Mouse (Mus musculus) layer of hippocampus, postnatal 36 days (tissue): ENCODE results near the gene Oas2. TPM values are rescaled to one million over a fixed set of nuclear protein-coding genes. Genes with fewer than 3 reads are reported as not detected.
"Not testable (repeated sequence)": the region's sequence is repeated elsewhere in the genome, so short reads cannot be mapped to it uniquely, and the experiment has no call there.

Source experiments
- DNase-seq, 2 experiments: peaks; one replicate each; pipeline ENCODE4 v3.0.0; 2022
- total RNA-seq, 2 experiments: library from RNA; stranded (reverse); gene quantifications; 2 replicates each; pipeline ENCODE4 v1.2.3; 2021

Oas2 gene
- total RNA-seq: under 1 TPM in 1 of 2 experiments, not detected in 1; 0.30 TPM

DNA sequence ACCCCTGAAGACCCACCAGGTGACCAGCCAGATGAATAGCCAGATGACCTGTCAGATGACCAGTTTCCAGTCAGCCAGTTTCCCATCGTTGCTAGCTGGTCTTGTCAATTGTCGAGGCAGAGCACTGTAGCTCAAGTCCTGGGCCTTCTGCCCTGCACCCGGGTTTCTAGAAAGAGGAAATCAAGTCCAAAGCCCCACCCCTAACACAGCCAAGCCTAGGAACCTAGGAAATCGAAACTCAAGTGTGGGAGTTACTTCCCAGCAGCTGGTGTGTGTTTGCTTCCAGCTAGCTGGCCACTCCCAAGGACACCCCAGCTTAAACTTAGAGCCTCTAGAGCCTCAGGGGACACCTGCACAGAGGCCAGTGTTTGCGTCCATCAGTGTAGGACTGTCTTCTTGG lies at the start of gene Oas2:
Gene Oas2 (minus strand): TSS at position 166 of the 400 bp plus-strand sequence.
- DNase-seq: no peak

DNA sequence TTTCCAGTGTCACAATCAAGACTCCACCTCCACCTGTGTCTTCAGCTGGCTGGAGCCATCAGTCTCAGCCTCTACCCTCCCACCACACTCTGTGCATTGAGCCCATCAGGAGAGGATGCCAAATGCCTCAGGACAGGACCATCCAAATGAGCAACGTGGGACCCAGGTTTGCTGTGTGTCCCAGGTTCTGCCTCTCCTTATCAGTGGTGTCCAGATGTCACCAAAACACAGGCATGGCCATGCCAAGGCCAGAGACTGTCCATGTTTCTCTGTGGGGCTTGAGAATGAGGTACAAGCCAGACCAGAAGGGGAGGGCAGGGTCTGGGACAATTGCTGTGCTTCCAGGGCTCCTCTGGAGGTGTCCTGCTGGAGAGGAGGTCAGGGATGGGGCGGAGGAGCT lies 49.3 kb upstream of the Oas2 start:
- not testable (repeated sequence) for DNase-seq

DNA sequence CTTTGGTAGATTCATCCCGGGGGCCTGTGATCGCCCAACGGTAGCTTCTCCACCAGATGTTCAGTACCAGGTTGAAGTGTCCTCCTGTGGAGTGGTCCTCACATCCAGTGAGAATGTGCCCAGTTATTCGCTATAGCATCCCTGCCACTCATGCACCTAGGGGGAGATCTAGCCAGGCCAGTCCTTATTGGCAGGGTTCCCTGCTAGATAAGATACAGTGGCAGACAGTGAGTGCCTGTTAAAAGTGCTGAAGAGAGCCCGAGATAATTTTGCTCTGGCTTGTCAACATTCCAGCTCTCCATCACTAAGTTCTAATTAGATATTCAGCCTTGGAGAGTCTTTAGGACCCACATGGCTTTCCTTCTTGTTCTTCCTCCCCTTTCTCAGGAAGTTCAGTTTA lies 48.5 kb upstream of the Oas2 start:
- DNase-seq: not testable (repeated sequence)

DNA sequence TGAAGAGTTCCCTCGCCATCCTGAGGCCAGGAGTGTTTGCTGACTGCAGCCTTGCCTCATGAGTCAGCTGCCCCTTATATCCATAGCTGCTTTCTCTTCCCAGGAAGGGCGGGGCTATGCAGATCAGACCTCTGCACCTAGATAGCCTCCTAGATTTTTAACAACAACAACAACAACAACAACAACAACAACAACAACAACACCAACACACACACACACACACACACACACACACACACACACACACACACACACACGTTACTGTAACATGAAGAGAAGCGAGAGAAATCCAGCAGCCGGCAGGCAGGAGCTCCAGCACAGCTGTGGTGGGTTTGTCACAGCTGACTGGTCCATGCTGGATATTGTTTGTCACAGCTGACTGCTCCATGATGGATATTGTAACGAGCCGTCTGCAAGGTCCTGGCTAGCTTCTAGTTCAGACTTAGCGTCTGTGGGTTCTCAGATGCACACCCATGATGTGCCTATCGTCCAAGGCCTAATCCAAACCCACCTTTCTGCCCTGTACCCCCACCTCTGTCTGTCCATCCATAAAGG lies 45.9 kb upstream of the Oas2 start, which contains the start of gene Oas1e:
Gene Oas1e (minus strand): TSS at position 51 of the 555 bp plus-strand sequence.
- not testable (repeated sequence) for DNase-seq

DNA sequence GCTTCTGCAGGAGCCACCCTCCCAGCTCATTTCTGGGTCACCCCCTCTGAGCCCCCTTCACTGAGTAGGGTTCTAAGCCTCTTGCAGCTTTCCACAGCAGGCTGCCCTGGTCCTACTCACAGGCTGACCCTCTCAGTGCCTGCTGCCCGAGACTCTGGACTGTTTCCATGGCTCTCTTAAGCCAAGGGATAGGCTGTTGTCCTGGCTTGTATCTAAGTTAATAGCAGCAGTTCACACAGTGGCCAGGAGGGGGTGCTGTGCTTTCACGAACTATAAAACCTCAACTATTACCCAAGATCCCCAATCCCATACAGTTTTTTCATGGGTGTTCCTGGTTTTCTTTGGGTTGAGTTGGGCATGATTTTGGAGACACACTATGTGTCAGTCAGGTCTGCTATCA lies 43.4 kb upstream of the Oas2 start:
- DNase-seq: peak in 1 of 2 experiments; percentile 26

- no peak for DNase-seq
Measured at GRCm38 (mm10) chr5:120787042-120787441, 37.4 kb upstream of the Oas2 start.

DNA sequence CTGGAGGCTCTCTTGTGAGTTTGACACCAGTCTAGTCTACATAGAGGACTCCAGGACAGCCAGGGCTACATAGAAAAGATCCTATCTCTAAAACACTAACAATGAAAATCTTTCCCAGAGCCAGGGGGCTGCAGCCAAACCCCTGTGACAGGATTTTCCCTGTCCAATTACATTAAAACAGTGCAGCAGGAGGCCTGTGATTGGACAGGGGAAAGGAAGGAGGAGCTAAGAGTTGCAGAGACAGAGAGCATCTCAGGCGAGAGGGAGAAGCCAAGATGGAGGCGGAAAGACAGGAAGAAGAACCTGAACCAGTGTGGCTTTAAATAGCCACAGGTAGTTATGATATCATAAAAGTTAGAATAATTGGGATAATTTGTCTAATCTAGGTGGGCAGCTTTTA lies 32.8 kb upstream of the Oas2 start:
- no peak for DNase-seq

DNA sequence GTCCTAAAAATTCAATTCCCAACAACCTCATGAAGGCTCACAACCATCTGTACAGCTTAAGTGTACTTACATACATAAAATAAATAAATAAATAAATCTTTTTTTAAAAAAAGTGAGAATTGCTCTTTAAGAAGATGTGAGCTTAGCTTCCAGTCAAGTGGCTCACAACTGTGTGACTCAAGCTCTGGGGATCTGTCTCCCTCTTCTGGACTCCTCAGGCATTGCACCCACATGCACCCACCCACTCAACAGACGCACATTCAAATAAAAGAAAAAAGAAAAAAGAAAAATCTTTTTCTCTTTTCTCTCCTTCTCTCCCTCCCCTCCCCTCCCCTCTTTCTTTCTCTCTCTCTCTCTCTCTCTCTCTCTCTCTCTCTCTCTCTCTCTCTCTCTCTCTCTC lies 32.0 kb upstream of the Oas2 start:
- no peak for DNase-seq

GRCm38 (mm10) chr5:120779922-120780321 lies 30.3 kb upstream of the Oas2 start:
- no peak for DNase-seq

- no peak for DNase-seq
Measured at GRCm38 (mm10) chr5:120778941-120779340, 29.3 kb upstream of the Oas2 start.

GRCm38 (mm10) chr5:120777478-120777877 lies 27.8 kb upstream of the Oas2 start, which contains the start of gene Oas3:
Gene Oas3 (minus strand): TSS chr5:120777661.
- no peak for DNase-seq

DNA sequence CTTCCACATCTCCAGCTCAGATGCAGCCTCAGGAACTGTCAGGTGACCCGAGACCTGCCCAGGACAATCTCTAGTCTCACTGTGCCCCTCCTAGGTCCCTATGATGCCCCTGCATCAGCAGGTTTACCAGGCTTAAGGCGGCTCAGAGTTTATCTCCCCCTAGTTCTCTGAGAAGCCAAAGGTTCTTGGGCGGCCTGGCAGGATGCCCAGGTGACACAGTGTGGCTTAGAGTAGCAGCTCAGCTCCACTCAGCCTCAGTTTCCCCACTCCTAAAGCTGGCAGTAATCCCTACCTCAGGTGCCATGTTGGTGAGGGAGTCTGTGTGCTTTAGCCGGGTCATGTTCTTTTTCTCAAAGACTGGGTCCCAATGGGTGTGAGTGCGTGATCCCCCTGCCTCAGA lies 27.1 kb upstream of the Oas2 start:
- no peak for DNase-seq

GRCm38 (mm10) chr5:120775287-120775985 lies 25.8 kb upstream of the Oas2 start:
- DNase-seq: no peak

DNA sequence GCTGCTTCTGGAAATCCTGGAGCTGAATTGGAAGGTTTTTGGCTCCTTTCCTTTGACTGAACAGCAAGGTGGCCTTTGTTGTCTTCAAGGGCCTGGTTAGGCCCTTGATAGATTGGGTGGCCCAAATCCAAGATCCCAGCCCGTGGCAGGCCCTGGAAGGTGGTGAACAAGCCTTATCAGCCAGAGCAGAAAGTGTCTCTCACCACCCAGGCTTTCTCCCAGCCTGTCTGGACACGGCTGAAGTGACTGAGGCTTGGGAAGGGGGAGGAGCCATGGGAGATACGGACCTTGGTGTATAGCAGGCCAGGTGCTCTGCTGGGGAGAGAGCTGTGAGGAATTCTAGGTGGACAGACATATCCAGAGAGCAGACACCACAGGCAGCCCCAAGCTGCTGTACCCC lies 19.7 kb upstream of the Oas2 start:
- no peak for DNase-seq

DNA sequence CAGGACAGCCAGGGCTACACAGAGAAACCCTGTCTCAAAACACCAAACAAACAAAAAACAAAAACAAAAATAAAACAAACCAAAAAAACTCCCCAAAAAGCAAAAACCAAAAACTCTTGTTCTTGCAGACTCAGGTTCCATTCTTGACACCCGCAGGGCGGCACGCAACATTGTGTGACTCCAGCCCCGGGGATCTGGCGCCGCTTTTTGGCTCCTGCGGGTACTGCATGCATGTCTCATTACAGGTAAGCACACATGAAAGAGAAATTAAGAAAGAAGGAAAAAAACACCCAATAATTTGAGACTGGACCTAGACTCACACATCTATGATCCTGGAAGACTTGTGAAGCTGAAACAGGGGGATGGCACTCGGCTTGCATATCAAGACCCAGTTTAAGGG lies 15.4 kb upstream of the Oas2 start:
- DNase-seq: no peak

DNA sequence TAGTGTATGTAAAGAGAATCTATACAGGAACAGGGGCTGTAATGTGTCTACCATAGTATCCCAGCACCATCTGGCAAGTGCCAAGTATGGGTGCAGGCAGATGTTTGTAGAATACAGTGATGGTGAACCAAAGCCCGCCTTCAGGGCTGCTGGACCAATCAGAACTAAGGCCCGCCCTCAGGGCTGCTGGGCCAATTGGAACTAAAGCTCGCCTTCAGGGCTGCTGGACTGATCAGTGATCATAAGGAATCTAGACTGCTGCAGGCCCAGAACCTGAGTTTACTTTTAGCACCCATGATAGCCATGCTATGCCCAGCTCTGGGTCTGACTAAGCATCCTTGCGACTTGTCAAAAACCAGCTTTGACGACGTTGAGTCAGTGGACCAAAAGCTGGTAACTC lies 12.2 kb upstream of the Oas2 start:
- no peak for DNase-seq

GRCm38 (mm10) chr5:120754215-120754614 lies 4.6 kb upstream of the Oas2 start:
- no peak for DNase-seq

DNA sequence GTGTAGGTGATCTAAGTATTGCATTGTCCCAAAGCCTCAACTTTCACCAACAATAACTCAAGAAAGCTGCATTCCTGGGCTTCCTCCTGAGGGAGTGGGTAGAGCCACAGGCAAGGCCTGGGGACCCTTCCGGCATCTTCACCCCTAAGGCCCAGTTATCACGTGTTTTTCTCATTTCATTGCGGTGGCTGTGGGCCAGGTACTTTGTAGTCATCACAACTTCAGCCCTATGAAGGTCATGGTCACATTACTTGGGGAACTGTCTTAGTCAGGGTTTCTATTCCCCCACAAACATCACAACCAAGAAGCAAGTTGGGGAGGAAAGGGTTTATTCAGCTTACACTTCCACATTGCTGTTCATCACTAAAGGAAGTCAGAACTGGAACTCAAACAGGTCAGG lies 3.1 kb upstream of the Oas2 start:
- no peak for DNase-seq

DNA sequence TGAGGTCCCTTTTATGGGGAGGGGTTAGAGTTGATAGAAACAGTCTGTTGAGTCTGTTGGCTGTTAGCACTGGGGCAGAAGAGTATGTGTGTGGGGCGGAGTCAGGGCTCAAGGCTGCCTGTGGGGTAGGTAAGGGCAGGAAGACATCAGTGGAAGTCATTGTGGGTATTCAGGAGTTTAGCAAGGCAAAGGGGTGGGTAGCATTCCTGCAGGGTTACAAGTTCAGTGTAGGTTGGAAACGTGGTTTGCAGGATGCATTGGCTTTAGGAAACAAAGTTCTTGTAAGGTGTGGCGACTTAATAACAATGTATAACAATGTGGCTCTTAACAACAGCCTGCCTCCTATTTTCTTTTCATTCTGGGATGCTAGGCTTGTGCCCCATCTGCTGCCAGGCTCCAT lies 1.6 kb upstream of the Oas2 start:
- DNase-seq: no peak

GRCm38 (mm10) chr5:120746451-120746850 lies 3.2 kb downstream of the Oas2 start:
- DNase-seq: peak; percentile 16 to 45

- no peak for DNase-seq
Measured at GRCm38 (mm10) chr5:120742125-120742524, 7.5 kb downstream of the Oas2 start.

DNA sequence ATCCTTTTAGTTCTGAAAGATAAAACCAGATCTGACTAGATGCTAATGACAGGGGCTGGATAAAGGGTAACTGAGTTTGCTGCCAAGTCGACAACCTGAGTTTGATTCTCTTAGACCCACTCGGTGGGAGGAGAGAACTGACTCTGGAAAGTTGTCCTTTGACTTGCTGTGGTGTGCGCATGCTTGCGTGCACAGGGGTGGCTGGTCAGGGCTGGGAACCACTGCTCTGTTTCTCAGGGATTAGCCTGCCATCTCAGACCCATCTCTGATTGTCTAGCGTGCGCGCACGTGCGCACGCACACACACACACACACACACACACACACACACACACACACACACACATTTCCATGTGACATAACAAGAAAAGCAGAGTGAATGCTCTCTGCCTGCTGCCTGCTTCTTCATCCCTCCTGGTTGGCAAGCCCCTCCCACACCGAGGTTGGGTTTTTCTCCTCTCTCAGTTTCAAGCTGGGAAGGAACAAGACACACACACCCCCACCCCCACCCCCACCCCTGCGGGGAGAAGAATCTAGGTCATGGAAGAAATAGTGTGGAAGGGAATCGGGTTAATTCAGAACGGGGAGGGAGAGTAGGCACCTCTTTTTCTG lies 15.2 kb downstream of the Oas2 start:
- no peak for DNase-seq

- no peak for DNase-seq
Measured at GRCm38 (mm10) chr5:120733696-120734095, 16.0 kb downstream of the Oas2 start.

DNA sequence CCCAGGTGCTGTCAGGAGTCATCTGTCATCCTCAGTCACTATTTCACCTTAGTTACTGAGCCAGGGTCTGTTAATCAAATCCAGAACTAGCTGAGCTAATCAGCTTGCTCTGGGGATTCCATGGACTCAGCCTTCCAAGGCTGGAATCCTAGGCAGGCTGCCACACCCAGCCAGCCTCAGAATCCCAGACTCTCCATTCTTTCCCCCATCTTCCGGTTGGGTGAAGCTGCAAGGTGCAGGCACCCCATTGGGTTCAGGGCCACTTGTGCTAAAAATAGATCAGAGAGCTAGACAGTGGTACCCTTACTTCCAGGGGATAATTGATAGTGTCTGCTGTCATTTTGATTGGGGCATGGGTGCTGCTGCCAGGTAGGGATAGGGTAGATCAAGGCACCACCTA lies 16.9 kb downstream of the Oas2 start:
- no peak for DNase-seq
